Mouse (Mus musculus) layer of hippocampus, adult 2 months (tissue): ENCODE measurements around the gene Tdrd9. TPM values are rescaled to one million over a fixed set of nuclear protein-coding genes. Genes with fewer than 3 reads are reported as not detected.

Source experiments
- DNase-seq, 2 experiments: peaks; one replicate each; pipeline ENCODE4 v3.0.0; 2022; ENCODE audit warnings: low spot score in 2 of 2
- H3K27ac ChIP-seq: fragments of 200-600 bp; 2 replicates; pipeline ENCODE4 v1.8.1; 2022
- H3K4me3 ChIP-seq: fragments of 200-600 bp; 2 replicates; pipeline ENCODE4 v1.8.1; 2022; ENCODE audit warnings: mild to moderate bottlenecking
- CTCF ChIP-seq: fragments of 200-600 bp; conservative IDR thresholded peaks from 2 replicates; pipeline ENCODE4 v1.8.1; 2022; ENCODE audit warnings: antibody characterized with exemption, mild to moderate bottlenecking, moderate library complexity
- total RNA-seq, 2 experiments: library from RNA; stranded (reverse); gene quantifications; 2 replicates each; pipeline ENCODE4 v1.2.3; 2021

Gene Tdrd9
- total RNA-seq, 2 experiments from 2014 or later = 0.44 TPM; not detected in 1

DNA sequence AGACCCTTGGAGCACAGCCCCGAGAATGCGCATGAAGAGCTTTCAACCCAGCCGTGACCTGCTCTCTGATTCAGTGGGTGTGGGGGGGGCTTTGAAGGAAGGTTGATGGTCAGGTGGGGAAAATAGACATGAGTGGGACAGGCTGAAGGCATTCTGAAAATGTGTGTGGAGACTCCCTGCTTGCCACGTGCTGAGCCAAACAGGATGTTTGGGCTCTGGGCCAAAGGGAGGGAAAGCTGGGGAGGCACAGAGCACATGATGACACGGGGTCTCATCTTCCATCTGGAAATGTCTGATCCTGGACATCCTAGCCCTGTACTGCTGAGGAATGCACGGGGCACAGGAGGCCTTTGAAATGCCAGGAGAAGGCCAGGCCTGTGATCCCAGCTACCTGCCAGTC, 115.4 kb downstream of the Tdrd9 start:
- TF ChIP-seq CTCF = no peak
- DNase-seq = no peak

DNA sequence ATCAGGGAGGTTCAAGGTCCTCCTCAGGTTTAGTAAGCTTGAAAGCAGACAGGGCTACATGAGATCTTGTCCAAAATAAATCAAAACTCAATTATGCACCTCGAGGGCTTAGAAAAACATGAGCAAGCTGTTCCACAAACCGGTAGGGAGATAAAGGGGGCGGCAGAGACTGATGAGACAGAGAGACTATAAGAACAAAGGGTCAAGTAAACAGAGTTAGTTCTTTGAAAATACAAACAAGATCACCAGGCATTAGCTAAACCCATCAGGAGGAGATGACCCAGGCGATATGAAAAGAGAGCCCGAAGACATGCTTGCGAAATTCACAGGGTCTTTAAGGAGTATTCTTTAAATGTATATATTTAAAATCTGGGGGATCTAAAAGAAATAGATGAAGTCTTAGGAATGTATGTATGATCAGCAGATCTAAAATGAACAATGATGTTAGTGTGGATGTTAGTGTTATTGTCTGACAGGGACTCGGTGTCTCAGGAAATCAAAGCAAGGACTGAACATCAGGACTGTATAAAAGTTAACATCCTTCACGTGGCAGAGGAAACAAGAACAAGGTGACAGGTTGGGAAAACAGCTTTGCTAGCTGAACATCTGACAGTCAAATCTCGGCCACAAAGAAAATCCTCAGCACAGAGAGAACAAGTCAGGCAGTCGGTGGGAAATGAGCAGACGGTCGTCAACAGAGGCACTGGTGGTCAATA, 117.4 kb downstream of the Tdrd9 start:
- TF ChIP-seq CTCF = no peak
- no peak overlapping the region for H3K27ac ChIP-seq
- no peak overlapping the region for H3K4me3 ChIP-seq
- no peak for DNase-seq

More for the DNA sequence above, 115.4 kb downstream of the Tdrd9 start:
- peak overlapping the region; percentile 53; the same call in 1 of the 2 replicates for H3K27ac ChIP-seq
- no peak overlapping the region for H3K4me3 ChIP-seq

DNA sequence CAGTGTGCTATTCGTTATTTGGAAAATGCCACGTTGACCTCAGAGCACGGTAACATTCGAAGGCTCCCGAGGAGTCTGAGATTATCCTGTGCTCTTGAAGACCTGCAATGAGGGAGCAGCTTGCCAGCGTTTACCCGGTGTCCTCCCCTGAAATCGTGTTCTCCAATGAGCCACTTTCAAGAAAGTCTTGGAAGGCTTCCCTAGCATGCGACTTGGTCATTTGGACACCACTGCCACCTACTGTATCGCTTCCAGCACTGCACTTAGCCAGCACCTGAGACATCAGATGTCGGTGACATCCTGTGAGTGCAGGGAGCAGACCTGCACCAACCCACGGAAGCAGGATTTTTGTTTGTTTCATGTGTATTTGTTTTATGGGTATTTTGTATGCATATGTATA, 119.7 kb downstream of the Tdrd9 start:
- peak; percentile 73 to 79 for DNase-seq
- peak; percentile 95 for TF ChIP-seq CTCF
- peak overlapping the region; percentile 30; the same call in 1 of the 2 replicates for H3K4me3 ChIP-seq
- H3K27ac ChIP-seq = 0 out of 2 replicates have a peak overlapping the region, but pooled peaks have one; percentile 28

DNA sequence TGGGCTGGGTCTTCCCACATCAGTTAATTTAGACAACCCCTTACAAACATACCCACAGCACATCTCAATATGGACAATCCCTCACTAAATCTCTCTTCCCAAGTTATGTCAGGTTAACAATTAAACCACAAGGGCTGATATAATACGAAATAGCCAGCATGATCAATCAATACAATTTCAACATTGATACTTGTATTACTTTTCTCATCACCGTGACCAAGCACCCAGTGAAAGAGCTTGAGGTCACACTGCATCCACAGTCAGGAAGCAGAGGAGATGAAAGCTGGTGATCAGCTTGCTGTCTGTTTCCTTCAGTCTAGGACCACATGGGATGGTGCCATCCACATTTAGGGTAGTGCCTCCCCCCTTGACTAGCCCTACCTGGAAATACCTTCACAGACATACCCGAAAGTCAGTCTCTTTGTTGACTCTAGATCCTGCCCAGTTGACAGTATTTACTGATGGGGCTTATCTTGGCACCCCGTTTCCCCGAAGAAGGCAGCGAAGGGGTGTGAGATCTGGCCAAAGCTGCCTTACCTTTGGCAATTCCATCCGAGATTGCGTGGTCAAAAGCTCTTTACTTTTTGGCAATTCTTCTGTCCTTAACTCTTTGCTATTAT, 123.0 kb downstream of the Tdrd9 start:
- no peak for DNase-seq
- no peak for TF ChIP-seq CTCF
- Histone ChIP-seq H3K27ac (no peak overlapping the region), H3K4me3 (no peak overlapping the region)

DNA sequence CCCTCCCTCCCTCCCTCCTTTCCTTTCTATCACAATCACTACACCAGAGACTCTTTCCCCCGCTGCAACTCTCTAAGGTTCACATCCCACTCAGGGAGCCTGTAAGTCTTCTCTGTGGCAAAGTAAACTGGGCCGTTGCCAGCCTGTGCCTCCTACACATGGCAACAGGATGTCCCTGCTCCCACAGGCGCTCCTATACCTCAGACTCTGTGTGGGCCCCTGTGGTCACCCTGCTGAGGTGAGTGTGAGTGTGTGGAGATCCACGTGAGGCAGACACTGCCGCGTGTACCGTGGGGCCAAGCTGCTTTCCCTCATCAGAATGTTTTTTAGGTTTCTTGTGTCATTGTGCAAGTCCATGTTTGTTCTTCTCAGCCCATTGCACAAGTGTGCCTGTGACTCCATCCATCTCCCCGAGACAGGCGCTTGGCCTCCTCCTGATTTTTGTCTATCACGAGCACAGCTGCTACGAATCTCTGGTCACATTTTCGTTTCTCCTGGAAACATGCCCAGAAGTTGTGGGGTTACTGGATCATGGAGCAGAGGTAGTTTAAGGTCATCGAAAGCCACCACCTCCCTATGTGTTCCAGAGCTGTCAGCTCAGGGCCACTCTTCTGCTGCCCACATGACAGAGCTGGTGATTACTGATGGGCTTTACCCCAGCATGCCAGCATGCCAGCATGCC, 124.8 kb downstream of the Tdrd9 start:
- no peak for DNase-seq
- no peak for TF ChIP-seq CTCF
- no peak overlapping the region for H3K4me3 ChIP-seq
- no peak overlapping the region for H3K27ac ChIP-seq

DNA sequence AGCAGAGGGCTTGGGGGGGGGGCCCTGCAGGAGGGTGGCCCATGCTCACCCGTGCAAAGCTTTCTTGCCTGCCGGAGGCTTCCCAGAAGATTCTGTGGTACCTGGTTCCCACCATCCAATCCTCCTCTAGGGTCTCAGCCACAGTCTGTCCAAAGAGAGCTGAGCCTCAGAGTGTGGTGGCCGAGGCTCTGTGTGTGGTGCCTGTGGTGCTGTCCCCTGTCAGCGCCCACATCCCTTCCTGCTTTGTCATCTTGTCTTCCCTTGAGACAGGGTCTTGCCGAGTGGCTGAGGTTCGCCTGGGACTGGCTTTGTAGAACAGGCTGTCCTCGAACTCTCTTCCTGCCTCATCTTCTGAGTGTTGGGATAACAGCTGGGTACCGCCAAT, 125.4 kb downstream of the Tdrd9 start:
- Histone ChIP-seq H3K27ac (no peak overlapping the region), H3K4me3 (no peak overlapping the region)
- DNase-seq = no peak
- no peak for TF ChIP-seq CTCF

DNA sequence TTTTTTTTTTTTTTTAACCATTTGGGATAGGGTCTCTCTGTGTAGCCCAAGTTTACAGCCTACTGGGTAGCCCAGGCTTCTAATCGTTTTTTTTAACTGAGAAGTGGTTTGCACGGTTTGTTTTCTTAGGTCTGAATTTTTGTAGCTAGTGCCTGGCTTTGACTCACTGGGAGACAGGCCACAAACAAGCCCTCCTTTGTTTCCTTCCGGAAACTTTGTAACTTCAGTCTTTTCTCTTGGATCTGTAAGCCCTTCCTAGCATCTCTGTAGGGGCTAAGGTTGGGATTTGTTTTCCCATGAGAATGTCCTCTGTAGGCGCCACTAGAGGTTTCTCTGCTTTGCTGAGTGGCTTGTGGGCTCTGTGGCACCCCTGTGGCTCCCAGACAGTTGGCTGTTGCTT, 128.7 kb downstream of the Tdrd9 start:
- Histone ChIP-seq H3K4me3 (no peak overlapping the region), H3K27ac (no peak overlapping the region)
- DNase-seq = no peak
- TF ChIP-seq CTCF = no peak

DNA sequence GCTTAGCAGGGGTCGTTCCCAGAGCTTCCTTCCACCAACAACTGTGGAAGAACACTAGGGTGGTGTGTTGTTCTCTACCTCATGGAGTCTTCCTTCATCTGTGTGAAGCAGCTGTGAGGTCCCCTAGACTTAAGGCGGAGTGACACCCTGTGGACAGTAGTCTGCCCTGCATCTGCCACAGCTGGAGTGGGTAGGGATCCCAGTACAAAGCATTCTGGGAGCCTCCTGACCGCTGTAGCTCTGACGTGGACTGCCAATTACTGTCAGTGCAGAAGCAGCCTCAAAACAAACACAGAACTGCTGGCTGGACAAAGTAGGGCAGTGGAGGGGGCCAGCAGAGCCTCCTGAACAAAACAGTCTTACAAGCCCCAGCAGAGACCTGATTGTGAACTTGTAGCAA, 129.7 kb downstream of the Tdrd9 start:
- Histone ChIP-seq H3K27ac (peak overlapping the region; percentile 67), H3K4me3 (no peak overlapping the region)
- peak; percentile 43 for TF ChIP-seq CTCF
- no peak for DNase-seq

DNA sequence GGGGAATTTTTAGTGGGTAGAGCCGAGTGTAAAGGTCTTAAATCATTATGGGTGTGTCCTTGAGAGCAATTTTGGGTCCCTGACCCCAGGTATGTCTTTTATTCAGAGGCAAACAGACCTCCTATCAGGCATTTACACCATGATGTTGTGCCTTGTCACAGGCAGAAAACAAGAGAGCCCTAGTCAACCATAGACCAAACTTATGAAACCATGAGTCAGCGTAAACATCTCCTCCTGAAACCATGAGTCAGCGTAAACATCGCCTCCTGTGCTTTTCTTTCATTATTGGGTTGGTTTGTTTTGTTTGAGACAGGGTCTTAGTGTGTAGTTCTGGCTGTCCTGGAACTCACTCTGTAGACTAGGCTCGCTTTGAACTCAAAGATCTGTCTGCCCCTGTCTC, 131.8 kb downstream of the Tdrd9 start:
- no peak for TF ChIP-seq CTCF
- no peak overlapping the region for H3K4me3 ChIP-seq
- H3K27ac ChIP-seq = no peak overlapping the region
- DNase-seq = no peak

DNA sequence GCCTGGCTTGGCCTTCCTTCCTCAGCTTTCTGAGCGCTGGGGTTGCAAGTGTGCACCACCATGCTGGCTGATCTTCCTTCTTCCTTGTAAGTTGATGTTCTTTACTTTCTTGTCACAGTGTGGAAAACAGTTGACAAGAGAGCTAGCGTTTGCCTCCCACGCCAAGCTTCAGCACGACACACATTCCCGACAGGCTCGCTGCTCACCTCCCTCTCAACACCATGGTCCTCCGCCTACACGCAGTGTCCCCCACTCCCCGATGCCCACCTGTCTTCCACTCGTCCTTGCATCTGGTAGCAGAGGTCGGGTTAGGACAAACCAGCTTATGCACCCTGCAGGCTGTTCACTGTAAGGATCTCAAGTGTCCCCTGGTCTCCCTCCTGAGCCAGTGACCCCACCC, 133.5 kb downstream of the Tdrd9 start:
- TF ChIP-seq CTCF = no peak
- no peak overlapping the region for H3K27ac ChIP-seq
- no peak for DNase-seq
- H3K4me3 ChIP-seq = no peak overlapping the region

DNA sequence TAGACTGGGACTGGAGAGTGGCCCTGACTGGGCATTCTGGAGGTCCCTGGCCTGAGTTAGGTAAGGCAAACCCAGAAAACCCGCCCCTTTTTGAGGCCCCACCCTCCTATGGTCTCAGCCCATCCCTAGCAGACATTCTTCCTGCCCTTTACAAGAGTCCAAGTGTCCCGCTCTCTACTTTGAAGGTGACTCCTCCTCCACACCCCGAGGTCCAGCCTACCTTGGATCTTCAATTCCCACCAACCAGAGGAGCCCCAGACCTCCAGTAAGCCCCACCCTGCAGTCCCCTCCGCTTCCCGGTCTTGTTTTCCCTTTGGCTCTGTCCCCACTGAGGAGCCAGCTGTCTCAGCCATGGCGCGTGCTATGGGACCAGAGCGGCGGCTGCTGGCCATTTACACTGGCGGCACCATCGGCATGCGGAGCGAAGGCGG, 135.2 kb downstream of the Tdrd9 start, which contains the start of gene Aspg:
Aspg (plus strand) TSS at position 139 of the 431 bp plus-strand sequence.
- no peak within 1 kb of the TSS for H3K27ac ChIP-seq
- TF ChIP-seq CTCF = no peak
- DNase-seq = no peak
- peak within 1 kb of the TSS; percentile 8; the same call in 1 of the 2 replicates for H3K4me3 ChIP-seq

DNA sequence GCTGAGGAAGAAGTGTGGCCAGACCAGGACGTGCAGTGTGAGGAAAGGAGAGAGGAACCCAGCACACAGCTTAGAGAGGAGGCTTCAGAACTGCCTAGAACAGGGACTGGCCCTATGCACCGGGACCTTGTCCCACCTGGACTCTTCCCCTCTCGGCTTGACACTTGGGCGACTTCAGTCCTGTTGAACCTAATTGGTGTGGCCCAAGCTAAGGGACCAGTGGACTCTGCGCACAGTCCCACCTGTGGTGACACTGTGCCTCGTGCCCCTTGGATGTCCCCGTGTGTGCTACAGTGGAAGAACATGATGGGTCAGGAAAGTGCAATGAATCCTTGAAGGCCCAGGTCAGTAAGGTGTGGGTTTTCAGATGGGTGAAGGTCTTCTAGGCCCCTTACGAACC, 136.3 kb downstream of the Tdrd9 start:
- TF ChIP-seq CTCF = no peak
- no peak overlapping the region for H3K4me3 ChIP-seq
- DNase-seq = no peak
- no peak overlapping the region for H3K27ac ChIP-seq

DNA sequence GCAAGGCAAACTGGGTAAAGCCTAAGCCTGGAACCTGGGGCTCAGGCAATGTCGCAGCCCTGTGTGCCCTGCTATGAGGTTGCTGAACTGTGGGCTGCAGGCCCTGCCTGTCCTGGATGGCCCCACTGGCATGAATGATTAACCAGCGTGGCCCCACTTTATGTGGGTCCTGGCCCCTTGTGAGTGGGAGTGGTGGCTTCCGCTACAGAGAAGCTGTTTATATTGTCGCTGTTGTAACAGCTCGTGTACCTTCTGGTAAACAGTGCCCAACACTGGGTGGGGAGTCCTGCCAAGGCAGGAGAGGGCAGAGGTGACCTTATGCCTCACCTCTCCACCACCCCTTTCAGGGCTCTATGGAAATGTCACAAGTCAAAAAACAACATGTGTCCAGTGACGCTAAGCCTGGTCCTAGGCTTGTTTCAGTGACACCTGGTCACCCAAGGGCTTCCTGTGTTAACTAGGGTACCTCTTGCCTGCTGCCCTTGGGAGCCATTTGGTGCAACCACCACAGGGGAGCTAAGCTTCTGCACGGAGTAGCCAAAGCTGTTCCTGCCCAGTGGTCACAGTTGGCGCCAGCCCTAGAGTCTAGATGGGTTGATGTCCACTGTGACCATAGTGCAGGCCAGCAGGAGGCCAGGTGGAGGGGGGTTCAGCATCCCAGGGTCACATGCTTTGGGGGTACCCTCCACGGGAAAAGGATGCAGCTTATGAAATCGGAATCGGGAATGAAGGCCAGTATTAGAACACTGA, 137.5 kb downstream of the Tdrd9 start:
- TF ChIP-seq CTCF = no peak
- no peak overlapping the region for H3K27ac ChIP-seq
- no peak overlapping the region for H3K4me3 ChIP-seq
- no peak for DNase-seq
